Mouse (Mus musculus): ENCODE measurements around the gene Ppm1g. TPM values are rescaled to one million over a fixed set of nuclear protein-coding genes. Genes with fewer than 3 reads are reported as not detected.

Gene Ppm1g
- polyA plus RNA-seq, 1 experiment from 2014 or later = 102 TPM

DNA sequence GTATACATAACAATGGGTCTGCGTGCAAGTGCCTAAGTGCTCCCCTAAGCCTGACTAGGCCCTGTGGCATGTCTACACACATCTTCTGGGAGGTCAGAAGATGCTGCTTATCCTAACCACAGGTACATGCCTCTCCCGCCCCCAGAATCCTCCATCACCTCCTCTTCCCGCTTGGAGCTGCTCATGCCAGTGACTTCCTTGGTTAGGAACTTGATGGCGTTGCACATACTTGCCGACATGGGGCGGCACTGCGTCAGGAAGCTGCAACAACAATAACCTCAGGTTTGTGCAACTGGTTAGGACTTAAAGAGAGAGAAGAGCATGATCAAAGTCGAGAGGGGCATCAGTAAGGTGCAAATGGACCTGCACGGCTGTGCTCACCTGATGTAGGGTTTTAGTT, 30.3 kb downstream of the Ppm1g start:
- H3K4me3 ChIP-seq (ENCODE audit: low read depth, low read length) = no peak overlapping the region
- WGBS = 90% methylated on average over 9 of the region's 9 CpGs

DNA sequence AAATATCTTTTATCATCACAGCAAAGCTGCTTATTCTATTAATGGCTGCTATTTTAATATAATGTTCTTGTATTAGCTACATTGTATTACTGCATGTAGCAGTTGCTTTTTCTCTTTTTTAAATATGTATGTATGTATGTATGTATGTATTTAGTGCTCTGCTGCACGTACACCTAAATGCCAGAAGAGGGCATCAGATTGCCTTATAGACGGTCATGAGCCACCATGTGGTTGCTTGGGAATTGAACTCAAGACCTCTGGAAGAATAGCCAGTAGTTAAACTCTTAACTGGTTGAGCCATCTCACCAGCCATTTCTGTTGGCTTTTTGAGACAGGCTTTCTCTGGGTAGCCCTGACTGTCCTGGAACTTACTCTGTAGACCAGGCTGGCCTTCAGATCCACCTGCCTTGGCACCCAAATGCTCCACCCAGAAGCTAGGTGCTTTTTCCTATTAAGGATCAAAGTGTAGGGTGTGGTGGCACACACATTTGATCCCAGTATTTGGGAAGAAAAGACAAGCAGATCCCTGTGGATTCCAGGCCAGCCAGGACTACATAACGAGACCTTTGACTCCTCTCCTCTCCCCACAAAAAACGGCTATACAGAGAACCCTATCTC, 32.2 kb downstream of the Ppm1g start:
- no peaks in the 10 kb centered on the region for H3K9me3 ChIP-seq (ENCODE audit: control insufficient read depth, low read length)
- peaks cover 4% of the 10 kb centered on the region for H3K4me1 ChIP-seq (ENCODE audit: control insufficient read depth, insufficient read depth, low read length)
- no peak overlapping the region for H3K4me2 ChIP-seq (ENCODE audit: low read depth, low read length)
- no peak overlapping the region for H3K27ac ChIP-seq (replicated peaks; ENCODE audit: low read depth, low read length)
- DNase-seq (ENCODE audit: low spot score) (no peak), ATAC-seq (ENCODE audit: low read depth) (no peak)
- H3K4me3 ChIP-seq (ENCODE audit: low read depth, low read length) = no peak overlapping the region
- H3K36me3 ChIP-seq (ENCODE audit: control insufficient read depth, insufficient read depth, low read length) = peaks cover 45% of the 10 kb centered on the region
- 71% methylated on average over 4 of the region's 4 CpGs for WGBS
- H3K27me3 ChIP-seq (replicated peaks; ENCODE audit: control insufficient read depth, insufficient read depth, low read length) = no peaks in the 10 kb centered on the region
- no peak overlapping the region for H3K9ac ChIP-seq (ENCODE audit: low read depth, low read length)

More for the DNA sequence above, 30.3 kb downstream of the Ppm1g start:
- Histone ChIP-seq H3K27ac (replicated peaks; ENCODE audit: low read depth, low read length) (no peak overlapping the region), H3K4me2 (ENCODE audit: low read depth, low read length) (no peak overlapping the region), H3K4me1 (ENCODE audit: control insufficient read depth, insufficient read depth, low read length) (peaks cover 9% of the 10 kb centered on the region), H3K9ac (ENCODE audit: low read depth, low read length) (no peak overlapping the region), H3K9me3 (ENCODE audit: control insufficient read depth, low read length) (no peaks in the 10 kb centered on the region), H3K27me3 (replicated peaks; ENCODE audit: control insufficient read depth, insufficient read depth, low read length) (no peaks in the 10 kb centered on the region), H3K36me3 (ENCODE audit: control insufficient read depth, insufficient read depth, low read length) (peaks cover 58% of the 10 kb centered on the region)
- no peak for ATAC-seq (ENCODE audit: low read depth)
- no peak for DNase-seq (ENCODE audit: low spot score)

DNA sequence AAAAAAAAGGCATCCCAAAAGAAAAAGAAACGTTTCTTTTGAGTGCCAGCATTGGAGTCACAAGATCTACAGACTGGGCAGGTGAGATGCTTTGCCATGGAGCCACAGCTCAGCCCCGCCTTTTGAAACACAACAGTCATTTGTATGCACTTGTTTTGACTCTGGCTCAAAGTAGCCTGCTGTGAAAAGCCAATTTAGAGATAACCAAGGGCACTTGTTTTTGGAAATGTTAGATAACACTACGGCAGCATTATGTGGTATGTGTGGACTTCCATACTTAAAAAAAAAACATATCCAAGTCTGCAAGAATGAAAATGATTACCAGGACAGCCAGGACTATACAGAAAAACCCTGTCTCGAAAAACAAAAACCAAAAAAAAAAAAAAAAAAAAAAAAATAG, 36.8 kb downstream of the Ppm1g start:
- no peak overlapping the region for H3K4me2 ChIP-seq (ENCODE audit: low read depth, low read length)
- no peak overlapping the region for H3K4me3 ChIP-seq (ENCODE audit: low read depth, low read length)
- H3K36me3 ChIP-seq (ENCODE audit: control insufficient read depth, insufficient read depth, low read length) = peaks cover 20% of the 10 kb centered on the region
- H3K4me1 ChIP-seq (ENCODE audit: control insufficient read depth, insufficient read depth, low read length) = peaks cover 8% of the 10 kb centered on the region; the same call in 1 of the 2 replicates
- H3K9me3 ChIP-seq (ENCODE audit: control insufficient read depth, low read length) = no peaks in the 10 kb centered on the region
- DNase-seq (ENCODE audit: low spot score) (no peak), ATAC-seq (ENCODE audit: low read depth) (no peak)
- H3K27ac ChIP-seq (replicated peaks; ENCODE audit: low read depth, low read length) = no peak overlapping the region
- no peak overlapping the region for H3K9ac ChIP-seq (ENCODE audit: low read depth, low read length)
- H3K27me3 ChIP-seq (replicated peaks; ENCODE audit: control insufficient read depth, insufficient read depth, low read length) = no peaks in the 10 kb centered on the region
- WGBS = 58% methylated on average over 4 of the region's 4 CpGs

GRCm38 (mm10) chr5:31181183-31181770, 39.2 kb downstream of the Ppm1g start:
- Histone ChIP-seq H3K9me3 (ENCODE audit: control insufficient read depth, low read length) (no peaks in the 10 kb centered on the region), H3K4me2 (ENCODE audit: low read depth, low read length) (no peak overlapping the region; the same call in 1 of the 2 replicates), H3K27ac (replicated peaks; ENCODE audit: low read depth, low read length) (peak overlapping the region; percentile 97; the same call in 1 of the 2 replicates), H3K9ac (ENCODE audit: low read depth, low read length) (no peak overlapping the region), H3K4me3 (ENCODE audit: low read depth, low read length) (no peak overlapping the region), H3K27me3 (replicated peaks; ENCODE audit: control insufficient read depth, insufficient read depth, low read length) (no peaks in the 10 kb centered on the region), H3K36me3 (ENCODE audit: control insufficient read depth, insufficient read depth, low read length) (no peaks in the 10 kb centered on the region; the same call in 1 of the 2 replicates), H3K4me1 (ENCODE audit: control insufficient read depth, insufficient read depth, low read length) (peaks cover 10% of the 10 kb centered on the region; the same call in 1 of the 2 replicates)
- no peak for ATAC-seq (ENCODE audit: low read depth)
- WGBS = 93% methylated on average over 9 of the region's 9 CpGs
- DNase-seq (ENCODE audit: low spot score) = no peak

- Histone ChIP-seq H3K4me2 (ENCODE audit: low read depth, low read length) (peak within 1 kb of the TSS; percentile 78), H3K4me1 (ENCODE audit: control insufficient read depth, insufficient read depth, low read length) (peaks cover 10% of the 10 kb centered on the region; the same call in 1 of the 2 replicates), H3K27ac (replicated peaks; ENCODE audit: low read depth, low read length) (peak within 1 kb of the TSS; percentile 97), H3K27me3 (replicated peaks; ENCODE audit: control insufficient read depth, insufficient read depth, low read length) (no peaks in the 10 kb centered on the region), H3K4me3 (ENCODE audit: low read depth, low read length) (peak within 1 kb of the TSS; percentile 83), H3K9me3 (ENCODE audit: control insufficient read depth, low read length) (no peaks in the 10 kb centered on the region), H3K9ac (ENCODE audit: low read depth, low read length) (peak within 1 kb of the TSS; percentile 77), H3K36me3 (ENCODE audit: control insufficient read depth, insufficient read depth, low read length) (peaks cover 4% of the 10 kb centered on the region; the same call in 1 of the 2 replicates)
- DNase-seq (ENCODE audit: low spot score) (peak; percentile 98), ATAC-seq (ENCODE audit: low read depth) (peak; percentile 98)
- WGBS = under 1% methylated on average over 51 of the region's 59 CpGs
Measured at GRCm38 (mm10) chr5:31179766-31180630, 40.5 kb downstream of the Ppm1g start, which contains the start of the genes Gm29609 and Gtf3c2. Gene Gm29609 (minus strand): TSS chr5:31179911. Gene Gtf3c2 (minus strand): TSS chr5:31180144.

DNA sequence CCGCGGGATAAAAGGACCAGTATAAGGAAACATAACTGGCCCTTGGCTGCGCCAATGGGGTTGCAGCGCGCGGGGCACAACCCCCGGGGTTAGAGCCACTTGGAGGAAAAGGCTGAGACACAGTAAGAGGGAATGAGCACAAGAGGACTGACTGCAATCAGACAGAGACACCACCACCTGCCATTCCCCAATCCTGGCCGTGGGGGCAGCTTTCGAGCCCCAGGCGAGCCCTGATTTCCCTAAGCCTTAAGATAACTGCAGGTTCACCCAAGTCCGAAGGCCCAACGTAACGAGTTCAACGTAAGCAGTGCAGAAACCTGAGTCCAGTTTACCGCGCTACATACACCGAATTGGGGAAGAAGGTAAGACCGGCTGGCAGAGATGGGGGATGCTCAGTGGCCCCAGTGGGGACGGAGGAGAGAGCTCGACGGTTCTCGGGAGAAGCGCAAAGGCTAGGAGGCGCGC, 41.2 kb downstream of the Ppm1g start:
- peak overlapping the region; percentile 77 for H3K9ac ChIP-seq (ENCODE audit: low read depth, low read length)
- H3K4me1 ChIP-seq (ENCODE audit: control insufficient read depth, insufficient read depth, low read length) = peaks cover 10% of the 10 kb centered on the region; the same call in 1 of the 2 replicates
- ATAC-seq (ENCODE audit: low read depth) (peak; percentile 51), DNase-seq (ENCODE audit: low spot score) (peak; percentile 12)
- H3K27ac ChIP-seq (replicated peaks; ENCODE audit: low read depth, low read length) = peak overlapping the region; percentile 97
- under 1% methylated on average over 22 of the region's 25 CpGs for WGBS
- peak overlapping the region; percentile 78 for H3K4me2 ChIP-seq (ENCODE audit: low read depth, low read length)
- H3K9me3 ChIP-seq (ENCODE audit: control insufficient read depth, low read length) = no peaks in the 10 kb centered on the region
- peak overlapping the region; percentile 83 for H3K4me3 ChIP-seq (ENCODE audit: low read depth, low read length)
- no peaks in the 10 kb centered on the region for H3K27me3 ChIP-seq (replicated peaks; ENCODE audit: control insufficient read depth, insufficient read depth, low read length)
- peaks cover 7% of the 10 kb centered on the region for H3K36me3 ChIP-seq (ENCODE audit: control insufficient read depth, insufficient read depth, low read length)

GRCm38 (mm10) chr5:31168630-31169029, 51.9 kb downstream of the Ppm1g start:
- DNase-seq (ENCODE audit: low spot score) (no peak), ATAC-seq (ENCODE audit: low read depth) (no peak)
- Histone ChIP-seq H3K4me1 (ENCODE audit: control insufficient read depth, insufficient read depth, low read length) (no peaks in the 10 kb centered on the region), H3K4me2 (ENCODE audit: low read depth, low read length) (no peak overlapping the region), H3K9ac (ENCODE audit: low read depth, low read length) (no peak overlapping the region), H3K27ac (replicated peaks; ENCODE audit: low read depth, low read length) (no peak overlapping the region), H3K36me3 (ENCODE audit: control insufficient read depth, insufficient read depth, low read length) (peaks cover 92% of the 10 kb centered on the region), H3K9me3 (ENCODE audit: control insufficient read depth, low read length) (no peaks in the 10 kb centered on the region), H3K27me3 (replicated peaks; ENCODE audit: control insufficient read depth, insufficient read depth, low read length) (no peaks in the 10 kb centered on the region), H3K4me3 (ENCODE audit: low read depth, low read length) (no peak overlapping the region)
- WGBS = 92% methylated on average over 4 of the region's 4 CpGs

GRCm38 (mm10) chr5:31164878-31165277, 55.6 kb downstream of the Ppm1g start:
- no peaks in the 10 kb centered on the region for H3K4me1 ChIP-seq (ENCODE audit: control insufficient read depth, insufficient read depth, low read length)
- DNase-seq (ENCODE audit: low spot score) = no peak
- H3K9me3 ChIP-seq (ENCODE audit: control insufficient read depth, low read length) = no peaks in the 10 kb centered on the region
- no peaks in the 10 kb centered on the region for H3K27me3 ChIP-seq (replicated peaks; ENCODE audit: control insufficient read depth, insufficient read depth, low read length)
- H3K9ac ChIP-seq (ENCODE audit: low read depth, low read length) = no peak overlapping the region
- 90% methylated on average over 1 of the region's 1 CpGs for whole genome bisulfite sequencing
- no peak overlapping the region for H3K4me2 ChIP-seq (ENCODE audit: low read depth, low read length)
- no peak overlapping the region for H3K27ac ChIP-seq (replicated peaks; ENCODE audit: low read depth, low read length)
- peaks cover 97% of the 10 kb centered on the region for H3K36me3 ChIP-seq (ENCODE audit: control insufficient read depth, insufficient read depth, low read length)
- no peak overlapping the region for H3K4me3 ChIP-seq (ENCODE audit: low read depth, low read length)
- no peak for ATAC-seq (ENCODE audit: low read depth)
